Mouse (Mus musculus) large intestine, adult 2 months (tissue): ENCODE data around the gene Bnip1. TPM values are rescaled to one million over a fixed set of nuclear protein-coding genes. Genes with fewer than 3 reads are reported as not detected.

Experiments used
- DNase-seq: peaks from one replicate; pipeline ENCODE4 v3.0.0-alpha.2; 2012; ENCODE audit warnings: low read depth, low spot score
- WGBS: fragments of 180-500 bp; shearing (Covaris S2); methylation state at CpG from one replicate; pipeline ENCODE4 v1.1.7; 2018; 5-methylcytosine and 5-hydroxymethylcytosine counted together
- polyA plus RNA-seq: library from polyadenylated mRNA; depleted of rRNA; stranded (reverse); fragments of >200 nt; gene quantifications from 2 replicates; pipeline ENCODE4 v1.2.3, GENCODE M21; 2012

Gene Bnip1
- polyA plus RNA-seq, 1 experiment: 23.6 TPM

- WGBS: 81% methylated on average over 7 of the region's 7 CpGs
- DNase-seq: no peak
Observed at GRCm38 (mm10) chr17:26791580-26791979, 10.7 kb downstream of the Bnip1 start.

- no peak for DNase-seq
- WGBS: 89% methylated on average over 15 of the region's 15 CpGs
Observed at GRCm38 (mm10) chr17:26792096-26792495, 11.2 kb downstream of the Bnip1 start.

GRCm38 (mm10) chr17:26793068-26793765 is 12.4 kb downstream of the Bnip1 start:
- WGBS: 69% methylated on average over 5 of the region's 5 CpGs
- DNase-seq: peak; percentile 51

GRCm38 (mm10) chr17:26794744-26795143 is 13.9 kb downstream of the Bnip1 start:
- WGBS: 18% methylated on average over 3 of the region's 3 CpGs
- no peak for DNase-seq

GRCm38 (mm10) chr17:26795386-26795785 is 14.5 kb downstream of the Bnip1 start:
- DNase-seq: no peak
- 74% methylated on average over 7 of the region's 7 CpGs for WGBS

GRCm38 (mm10) chr17:26797379-26798128 is 16.7 kb downstream of the Bnip1 start:
- no peak for DNase-seq
- 60% methylated on average over 6 of the region's 6 CpGs for WGBS

GRCm38 (mm10) chr17:26802886-26803285 is 22.0 kb downstream of the Bnip1 start:
- DNase-seq: no peak
- WGBS: 75% methylated on average over 3 of the region's 3 CpGs

GRCm38 (mm10) chr17:26812607-26813006 is 31.7 kb downstream of the Bnip1 start:
- DNase-seq: no peak
- 77% methylated on average over 2 of the region's 2 CpGs for WGBS

- DNase-seq: no peak
- WGBS: 78% methylated on average over 9 of the region's 9 CpGs
Observed at GRCm38 (mm10) chr17:26813497-26813896, 32.6 kb downstream of the Bnip1 start.

GRCm38 (mm10) chr17:26816810-26817209 is 35.9 kb downstream of the Bnip1 start:
- WGBS: 74% methylated on average over 6 of the region's 6 CpGs
- DNase-seq: no peak

- DNase-seq: no peak
Observed at GRCm38 (mm10) chr17:26817776-26818175, 36.9 kb downstream of the Bnip1 start.

GRCm38 (mm10) chr17:26826131-26826530 is 45.3 kb downstream of the Bnip1 start:
- 66% methylated on average over 16 of the region's 17 CpGs for WGBS
- no peak for DNase-seq

- no peak for DNase-seq
- WGBS: 76% methylated on average over 2 of the region's 2 CpGs
Observed at GRCm38 (mm10) chr17:26833806-26834205, 52.9 kb downstream of the Bnip1 start.

- no peak for DNase-seq
- WGBS: 75% methylated on average over 5 of the region's 5 CpGs
Observed at GRCm38 (mm10) chr17:26834302-26834965, 53.6 kb downstream of the Bnip1 start.

- DNase-seq: no peak
- 53% methylated on average over 8 of the region's 9 CpGs for WGBS
Observed at GRCm38 (mm10) chr17:26834966-26835755, 54.3 kb downstream of the Bnip1 start.

- DNase-seq: no peak
- WGBS: 19% methylated on average over 8 of the region's 8 CpGs
Observed at GRCm38 (mm10) chr17:26835956-26836355, 55.1 kb downstream of the Bnip1 start.

- no peak for DNase-seq
- 50% methylated on average over 5 of the region's 5 CpGs for WGBS
Observed at GRCm38 (mm10) chr17:26836377-26836776, 55.5 kb downstream of the Bnip1 start.

GRCm38 (mm10) chr17:26836786-26837545 is 56.1 kb downstream of the Bnip1 start:
- no peak for DNase-seq
- 8% methylated on average over 19 of the region's 19 CpGs for whole genome bisulfite sequencing

- WGBS: 9% methylated on average over 7 of the region's 7 CpGs
Observed at GRCm38 (mm10) chr17:26837546-26837985, 56.7 kb downstream of the Bnip1 start.

More at GRCm38 (mm10) chr17:26837546-26837985, 56.7 kb downstream of the Bnip1 start:
- no peak for DNase-seq
